Mouse (Mus musculus) adrenal gland, adult (tissue): ENCODE measurements around the gene Clec4f.

Experiments
- DNase-seq, 2 experiments: peaks; one replicate each; pipeline ENCODE4 v3.0.0; 2022 to 2023; ENCODE audit warnings: low spot score in 1 of 2; ENCODE audit not compliant: inconsistent age in 2 of 2

The Clec4f gene

DNA sequence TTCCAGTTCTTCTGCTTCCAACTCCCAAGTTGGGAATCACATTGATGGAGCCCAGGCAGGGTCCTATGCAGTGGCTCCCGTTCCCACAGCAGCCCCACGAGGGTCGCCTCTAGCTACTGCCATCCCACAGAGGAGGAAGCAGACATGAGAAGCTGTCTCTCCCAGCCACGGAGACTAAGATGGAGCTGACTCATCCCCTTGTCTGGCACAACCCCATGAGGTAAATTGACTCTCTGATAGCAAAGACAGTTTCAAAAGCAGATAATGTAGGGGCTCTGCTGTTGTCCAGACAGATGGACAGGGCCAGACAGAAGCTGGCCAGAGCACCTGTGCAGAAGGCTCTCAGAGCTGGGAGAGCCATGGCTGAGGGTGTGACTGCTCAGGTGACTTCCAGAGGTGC, 21.4 kb downstream of the Clec4f start:
- DNase-seq, result peak in 1 of 2 experiments; percentile 21

DNA sequence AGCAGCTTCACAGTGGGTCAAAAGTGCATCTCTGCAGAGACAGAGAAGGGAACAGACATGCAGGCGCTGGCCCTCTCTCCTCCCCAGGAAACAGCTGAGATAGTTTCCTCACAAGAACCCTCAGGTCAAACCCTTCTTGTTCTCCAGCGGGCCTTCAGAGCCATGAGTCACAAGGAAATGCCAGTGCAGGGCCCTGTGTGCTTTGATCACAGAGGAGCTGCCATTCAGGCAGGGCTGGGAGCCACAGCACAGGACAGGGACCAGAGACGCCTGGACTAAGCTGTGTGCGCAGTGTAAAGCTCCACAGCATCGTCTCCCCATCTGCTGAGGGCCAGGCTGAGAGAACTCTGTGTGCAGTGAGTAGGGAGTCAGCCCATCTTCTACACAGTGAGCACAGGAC, 21.9 kb downstream of the Clec4f start:
- peak; percentile 11 to 28 for DNase-seq

DNA sequence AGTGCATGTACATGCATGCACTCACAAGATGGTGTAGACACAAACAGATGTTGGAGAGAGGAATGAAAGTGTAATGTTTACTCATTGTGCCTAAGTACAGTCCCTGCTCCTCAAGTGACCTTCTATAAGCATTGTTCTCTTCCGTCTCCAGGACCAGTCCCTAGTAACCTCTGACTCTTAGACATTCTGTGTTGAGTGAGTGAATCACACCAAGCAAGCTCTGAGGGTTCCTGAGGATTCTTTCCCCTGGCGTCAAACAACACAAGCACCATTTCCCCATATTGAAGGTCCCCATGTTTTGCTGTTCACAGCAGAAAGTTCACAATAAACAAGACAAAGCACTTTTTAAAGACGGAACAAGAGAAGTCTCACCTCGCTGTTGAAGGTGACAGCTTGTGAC, 24.2 kb downstream of the Clec4f start:
- no peak for DNase-seq

DNA sequence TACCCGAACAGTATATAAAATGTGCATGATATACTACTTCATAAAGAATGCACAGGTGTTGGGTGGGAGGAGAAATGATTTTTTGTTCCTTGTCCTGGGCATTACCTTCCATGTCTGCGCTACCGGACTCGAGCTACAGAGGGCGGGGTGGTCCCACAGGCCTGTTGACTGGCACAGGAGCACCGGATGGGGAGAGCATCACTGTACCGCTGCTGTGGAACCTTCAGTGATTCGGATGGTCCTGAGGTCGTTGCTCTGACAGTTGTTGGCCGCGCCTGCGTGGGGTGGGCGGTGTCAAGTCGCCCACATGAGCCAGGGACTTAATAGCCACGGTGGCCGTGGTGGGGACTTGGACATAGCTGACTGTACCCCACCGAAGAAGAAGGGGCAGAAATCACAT, 29.2 kb downstream of the Clec4f start:
- no peak for DNase-seq

DNA sequence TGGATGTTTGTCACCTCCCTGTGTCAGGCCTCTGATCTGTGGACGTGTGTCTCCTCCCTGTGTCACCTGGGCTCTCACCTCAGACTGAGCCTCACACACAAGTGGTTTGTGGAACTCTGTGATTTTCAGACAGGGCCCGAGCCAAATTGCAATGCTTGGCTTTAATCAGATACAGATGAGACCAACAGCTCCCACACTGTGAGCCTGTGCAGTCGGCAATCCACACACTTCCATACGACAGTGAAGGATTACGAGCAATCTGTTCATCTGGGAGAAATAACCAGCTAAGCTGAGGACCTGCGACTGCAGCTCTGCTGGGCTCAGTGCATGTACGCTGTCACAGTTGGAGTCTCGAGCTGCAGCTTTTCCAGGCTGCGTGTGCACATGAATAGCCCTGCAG, 36.0 kb downstream of the Clec4f start:
- DNase-seq, result no peak

DNA sequence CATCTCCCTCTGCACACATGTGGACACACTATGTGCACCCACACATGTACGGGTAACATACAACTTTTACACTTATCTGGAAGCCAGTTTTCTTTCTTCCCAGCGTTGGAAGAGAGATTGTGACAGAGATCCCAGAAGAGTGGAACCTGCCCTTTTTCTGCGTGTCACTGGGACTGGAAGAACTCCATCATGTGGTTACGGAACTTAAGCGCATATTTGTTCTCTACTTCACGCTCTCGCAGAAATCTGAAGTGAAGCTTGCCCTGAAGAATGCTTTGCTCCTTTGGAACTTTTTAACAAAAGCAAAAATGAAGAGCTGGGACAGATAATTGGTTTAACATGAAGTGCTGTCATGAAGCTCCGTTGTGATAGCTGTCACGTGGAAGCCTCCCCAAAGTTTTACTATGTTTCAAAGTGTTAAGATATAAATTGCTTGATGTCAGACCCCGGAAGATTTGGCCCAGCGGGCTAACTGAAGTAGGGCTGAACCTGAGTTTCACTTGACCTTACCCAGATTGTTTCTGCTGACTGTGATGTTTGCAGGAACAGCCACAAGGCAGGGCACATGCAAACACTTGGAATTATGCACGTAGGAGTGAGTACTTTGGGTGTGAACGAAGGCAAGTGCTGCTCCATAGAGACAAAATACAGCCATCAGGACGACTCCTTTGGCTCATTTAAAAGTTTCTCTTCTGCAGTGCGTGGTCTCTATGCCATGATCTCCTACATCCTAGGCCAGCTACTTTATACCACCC, 38.2 kb downstream of the Clec4f start:
- no peak for DNase-seq

DNA sequence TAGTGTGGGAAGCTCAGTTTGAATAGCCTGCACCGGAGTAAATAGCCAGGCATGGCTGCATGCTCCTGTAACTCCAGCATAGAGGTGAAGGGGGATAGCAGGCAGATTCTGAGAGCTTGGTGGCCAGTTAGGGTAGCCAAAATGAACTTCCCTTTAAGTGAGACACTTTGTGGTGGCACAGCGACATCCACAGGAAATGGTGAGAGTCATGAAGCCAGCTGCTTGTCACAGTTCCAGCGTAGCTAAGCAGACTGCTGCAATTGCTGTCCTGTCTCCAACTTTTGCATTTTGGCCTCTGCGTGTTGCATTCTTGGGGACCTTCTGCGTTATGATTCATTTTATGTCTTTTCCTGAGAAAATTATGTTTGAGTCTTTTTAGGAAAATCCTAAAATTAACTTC, 39.5 kb downstream of the Clec4f start:
- peak; percentile 49 to 85 for DNase-seq

DNA sequence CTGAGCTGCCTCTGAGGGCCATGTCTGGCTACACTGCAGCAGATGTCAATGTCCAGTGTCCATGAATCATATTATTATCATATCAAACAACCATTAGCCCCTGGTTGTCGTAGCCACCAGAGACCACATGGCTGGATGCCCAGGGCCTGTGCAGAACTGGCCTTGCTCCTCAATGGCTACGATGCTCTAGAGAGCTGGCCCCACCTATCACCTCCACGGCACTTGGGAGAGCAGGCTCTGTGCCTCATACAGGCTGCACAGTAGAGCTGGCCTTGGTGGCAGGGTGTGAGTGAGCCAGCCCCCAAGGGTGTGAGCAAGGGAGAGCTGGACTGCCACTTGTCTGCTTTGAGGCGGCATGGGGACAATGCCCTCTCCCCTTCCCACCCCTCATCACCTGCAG, 41.5 kb downstream of the Clec4f start:
- no peak for DNase-seq

DNA sequence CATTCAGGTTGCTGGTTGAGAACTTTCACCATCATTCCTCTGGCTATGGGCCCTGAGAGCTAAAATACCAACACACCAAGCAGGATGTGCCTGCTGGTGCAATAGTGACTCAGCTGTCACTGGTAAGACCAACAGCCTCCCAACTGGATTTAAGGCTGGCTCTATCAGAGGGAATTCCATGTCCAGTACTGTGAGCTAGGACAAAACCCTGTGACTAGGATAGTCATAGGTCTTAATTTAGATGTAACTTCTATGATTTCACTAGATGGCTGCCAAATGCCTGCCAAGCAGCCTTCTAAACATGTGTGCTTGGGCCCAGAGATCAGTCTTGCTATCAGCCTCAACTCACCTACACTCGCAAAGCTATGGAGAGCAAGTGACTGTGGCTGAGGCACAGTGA, 43.0 kb downstream of the Clec4f start:
- DNase-seq, result no peak

DNA sequence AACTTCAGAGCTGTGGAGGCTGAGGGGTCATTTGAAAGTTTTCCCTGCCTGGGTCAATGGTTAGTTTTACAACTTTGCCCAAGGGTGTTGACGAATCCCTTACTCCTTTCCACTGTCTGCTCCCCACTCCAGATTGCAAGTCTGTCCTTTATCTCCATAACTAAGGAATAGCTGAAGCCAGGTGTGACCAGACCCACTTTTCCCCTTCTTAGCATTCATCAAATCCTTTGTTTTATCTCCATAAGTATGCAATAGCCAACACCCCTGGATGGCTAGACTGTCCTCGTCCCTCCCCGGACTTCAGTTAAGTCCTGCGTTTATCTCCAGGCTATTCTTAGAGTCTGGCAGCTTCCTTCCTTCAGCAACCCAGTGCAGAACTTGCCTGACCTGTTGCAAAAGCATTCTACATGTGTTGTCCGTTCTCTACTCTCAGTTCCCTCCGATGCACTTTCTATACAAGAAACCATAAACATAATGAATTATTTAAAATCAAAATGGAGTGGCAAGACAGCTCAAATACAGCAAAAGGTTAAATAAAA, 56.3 kb downstream of the Clec4f start:
- no peak for DNase-seq

DNA sequence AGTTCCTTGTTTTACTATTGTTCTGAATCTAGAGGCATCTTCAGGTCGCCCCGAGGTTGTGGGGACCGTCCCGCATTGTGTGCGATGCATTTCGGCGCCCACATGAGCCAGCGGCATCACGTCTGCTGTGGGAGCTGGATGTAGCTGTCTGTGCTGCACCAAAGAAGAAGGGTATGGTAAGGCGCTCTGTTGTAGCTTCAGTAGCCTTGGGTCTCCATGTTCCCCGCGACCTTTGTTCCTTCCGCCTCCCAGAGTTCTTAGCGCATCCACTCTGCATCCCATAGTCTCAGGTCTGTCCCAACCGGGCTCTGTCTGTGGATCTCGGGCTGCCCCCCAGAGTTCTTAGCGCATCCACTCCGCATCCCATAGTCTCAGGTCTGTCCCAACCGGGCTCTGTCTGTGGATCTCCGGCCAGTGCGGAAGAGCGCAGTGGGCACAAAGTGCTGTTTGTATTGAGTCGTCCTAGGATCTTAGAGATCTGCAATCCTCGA, 56.9 kb downstream of the Clec4f start:
- no peak for DNase-seq

DNA sequence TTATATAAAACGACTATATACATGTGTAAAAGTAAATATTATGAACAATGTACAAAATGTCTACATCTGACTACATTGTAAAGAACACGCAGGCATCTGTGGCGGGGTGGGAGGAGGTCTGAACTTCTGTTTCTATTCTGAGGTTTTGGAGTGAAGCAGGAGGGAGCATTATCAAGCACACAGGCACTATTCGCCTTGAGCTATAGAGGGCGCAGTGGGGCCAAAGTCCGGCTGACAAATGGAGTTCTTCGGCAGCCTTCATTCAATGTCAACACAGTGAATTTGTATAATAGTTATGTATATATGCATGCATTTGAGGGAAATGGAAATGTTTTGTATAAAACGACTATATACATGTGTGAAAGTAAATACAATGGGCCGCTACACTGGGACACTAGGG, 57.3 kb downstream of the Clec4f start:
- peak; percentile 23 to 70 for DNase-seq

DNA sequence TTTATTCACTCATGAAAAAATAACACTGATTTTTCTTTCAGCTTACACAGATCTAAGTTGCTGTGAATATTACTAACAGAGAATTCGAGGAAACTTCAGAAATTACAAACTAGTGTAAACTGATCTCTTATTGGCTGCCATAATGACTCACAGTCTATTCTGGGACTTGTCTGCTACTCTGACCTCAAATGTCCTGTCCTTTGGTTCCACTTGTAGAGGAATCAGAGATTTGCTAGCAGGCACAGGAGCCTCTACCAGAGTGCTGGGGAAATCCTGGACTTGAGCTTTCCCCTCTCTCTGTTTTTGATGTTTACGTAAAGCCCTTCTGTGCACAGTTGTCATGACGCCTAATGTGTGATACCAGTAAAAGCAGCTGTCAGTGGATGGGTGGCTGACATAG, 58.0 kb downstream of the Clec4f start:
- DNase-seq, result peak in 1 of 2 experiments; percentile 40

DNA sequence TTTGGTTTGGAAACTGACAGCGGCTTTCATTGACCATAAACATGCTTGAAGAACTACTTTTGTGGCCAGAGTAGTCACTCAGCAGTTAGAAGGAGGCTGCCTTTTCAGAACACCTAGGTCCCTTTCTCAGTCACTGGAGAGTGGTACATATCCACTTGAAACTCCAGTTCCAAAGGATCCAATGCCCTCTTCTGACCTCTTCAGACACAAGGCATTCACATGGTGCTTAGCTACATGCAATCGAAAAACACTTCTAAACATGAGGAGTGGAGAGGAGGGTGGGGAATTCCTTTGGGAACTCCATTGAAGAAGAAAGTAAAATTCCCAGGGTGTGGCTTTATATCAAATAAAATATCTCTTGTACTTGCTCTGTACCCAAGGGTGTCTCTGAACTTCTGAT, 61.0 kb downstream of the Clec4f start:
- DNase-seq, result no peak
